Mouse (Mus musculus): ENCODE measurements around the gene Grip1.

Grip1 gene

GRCm38 (mm10) chr10:119573134-119573533 lies 119.5 kb downstream of the Grip1 start:
- DNase-seq (ENCODE audit: low spot score): no peak

DNA sequence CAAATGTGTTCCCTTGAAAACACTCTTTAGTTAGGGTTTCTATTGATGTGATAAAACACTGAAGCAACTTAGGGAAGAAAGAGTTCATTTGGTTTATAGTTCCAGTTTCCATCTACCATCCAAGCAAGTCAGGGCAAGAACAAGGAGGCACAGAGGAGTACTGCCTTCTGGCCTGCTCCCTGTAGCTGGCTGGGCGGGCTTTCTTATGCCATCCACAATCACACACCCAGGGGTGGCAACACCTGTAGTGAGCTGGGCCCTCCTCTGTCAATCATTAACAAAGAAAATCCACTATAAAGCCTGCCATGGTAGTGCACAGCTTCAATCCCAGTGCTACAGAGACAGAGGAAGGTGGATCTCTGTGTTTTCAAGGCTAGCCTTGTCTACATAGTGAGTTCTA lies 122.2 kb downstream of the Grip1 start:
- no peak for DNase-seq (ENCODE audit: low spot score)

- DNase-seq (ENCODE audit: low spot score): no peak
These were observed 126.4 kb downstream of the Grip1 start for GRCm38 (mm10) chr10:119580024-119580423.

DNA sequence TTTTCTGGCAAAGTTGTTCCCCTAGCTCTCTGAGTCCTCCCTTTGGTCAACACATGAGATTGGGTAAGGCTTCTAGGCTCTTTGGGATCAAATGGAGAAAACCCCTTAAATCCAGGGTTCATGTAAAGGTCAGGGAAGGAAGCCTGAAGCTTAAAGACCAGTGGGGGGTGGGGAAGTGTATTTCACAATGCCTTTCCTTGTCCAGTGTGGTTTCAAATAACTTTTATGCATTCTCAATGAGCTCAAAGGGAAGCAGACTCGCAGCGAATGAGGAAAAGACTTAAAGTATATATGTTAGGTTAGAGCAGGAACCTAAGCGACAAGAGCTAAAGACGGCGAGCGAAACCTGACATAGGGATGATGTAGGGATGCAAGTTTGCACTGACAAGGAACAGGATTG lies 131.0 kb downstream of the Grip1 start:
- no peak for DNase-seq (ENCODE audit: low spot score)

GRCm38 (mm10) chr10:119586976-119587375 lies 133.3 kb downstream of the Grip1 start:
- DNase-seq (ENCODE audit: low spot score): peak; percentile 67

DNA sequence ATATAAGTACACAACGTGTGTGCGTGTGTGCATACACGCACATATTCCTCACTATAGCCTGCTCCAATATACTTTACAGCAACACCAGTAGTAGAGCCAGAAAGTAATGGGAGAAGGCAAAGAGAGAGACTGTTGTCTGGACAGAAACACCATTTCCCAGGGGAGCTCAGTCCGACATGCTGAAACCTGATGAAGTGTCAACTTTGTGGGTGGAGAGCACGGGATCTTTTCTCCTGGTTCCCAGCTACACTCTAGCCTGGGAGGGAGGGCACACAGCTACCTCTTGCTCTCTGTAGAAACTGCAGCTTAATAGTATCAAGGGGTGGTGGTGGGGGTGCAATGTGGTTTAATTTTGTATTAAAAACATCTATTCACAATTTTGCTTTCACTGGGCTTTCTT lies 143.2 kb downstream of the Grip1 start:
- DNase-seq (ENCODE audit: low spot score): no peak

- no peak for DNase-seq (ENCODE audit: low spot score)
These were observed 153.9 kb downstream of the Grip1 start for GRCm38 (mm10) chr10:119607501-119607900.

DNA sequence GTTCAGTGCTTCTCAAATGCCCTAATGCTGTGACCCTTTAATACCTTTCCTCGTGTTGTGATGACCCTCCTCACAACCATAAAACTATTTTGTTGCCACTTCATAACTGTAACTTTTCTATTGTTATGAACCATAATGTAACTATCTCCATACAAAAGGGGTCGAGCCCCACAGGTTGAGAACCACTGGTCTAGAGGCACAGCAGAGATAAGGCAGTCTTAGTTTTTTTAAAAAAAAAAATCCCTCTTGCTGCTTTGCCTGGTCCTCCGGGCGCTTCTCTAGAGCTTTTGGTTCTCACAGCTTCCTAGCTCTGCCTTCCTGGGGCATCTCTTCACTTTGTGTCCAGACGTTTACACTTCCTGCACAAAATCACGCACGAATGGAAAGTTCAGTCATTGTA lies 155.4 kb downstream of the Grip1 start:
- DNase-seq (ENCODE audit: low spot score): no peak

DNA sequence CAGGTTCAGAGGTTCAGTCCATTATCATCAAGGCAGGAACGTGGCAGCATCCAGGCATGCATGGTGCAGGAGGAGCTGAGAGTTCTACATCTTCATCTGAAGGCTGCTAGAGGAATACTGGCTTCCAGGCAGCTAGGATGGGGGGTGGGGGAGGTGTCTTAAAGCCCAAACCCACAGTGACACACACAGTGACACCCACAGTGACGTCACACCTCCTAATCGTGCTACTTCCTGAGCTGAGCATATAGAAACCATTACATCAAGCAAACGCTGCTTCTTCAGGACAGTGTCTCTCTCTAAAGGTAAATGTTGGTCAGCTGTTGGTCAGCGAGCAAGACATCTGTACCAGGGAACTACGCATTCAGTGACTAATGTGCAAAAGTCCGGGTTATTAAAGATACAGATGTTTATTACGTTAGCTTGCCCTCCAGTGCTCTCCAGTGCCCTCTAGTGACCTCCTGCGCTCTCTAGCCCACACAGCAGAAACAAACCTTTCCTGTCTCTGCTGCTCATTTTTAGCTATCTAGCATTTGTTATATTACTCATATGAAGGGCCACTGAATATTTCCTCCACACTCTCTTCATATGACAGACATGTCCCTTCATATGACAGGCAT lies 156.8 kb downstream of the Grip1 start:
- peak; percentile 54 for DNase-seq (ENCODE audit: low spot score)

DNA sequence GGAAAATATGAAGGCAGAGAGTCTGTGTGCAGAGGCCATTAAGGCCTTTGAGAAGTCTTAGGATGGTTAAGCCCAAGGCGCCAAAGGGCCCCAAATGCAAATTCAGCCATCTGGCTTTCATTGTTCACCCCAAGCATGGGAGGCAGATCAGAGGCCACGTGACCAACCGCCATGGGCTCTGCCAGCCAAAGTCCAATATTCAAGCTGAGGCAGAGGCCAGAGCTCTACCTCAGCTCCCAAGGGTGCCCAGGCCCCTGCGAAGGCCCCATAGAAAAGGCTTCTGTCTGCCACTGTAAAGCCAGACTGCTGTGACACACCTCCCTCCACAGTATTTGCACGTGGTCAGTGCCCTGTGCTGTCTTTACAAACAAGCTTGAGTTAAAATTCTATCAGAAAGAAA lies 158.4 kb downstream of the Grip1 start:
- DNase-seq (ENCODE audit: low spot score): no peak

GRCm38 (mm10) chr10:119614726-119615125 lies 161.1 kb downstream of the Grip1 start:
- no peak for DNase-seq (ENCODE audit: low spot score)

GRCm38 (mm10) chr10:119615240-119615885 lies 161.7 kb downstream of the Grip1 start:
- no peak for DNase-seq (ENCODE audit: low spot score)

- DNase-seq (ENCODE audit: low spot score): no peak
These were observed 162.4 kb downstream of the Grip1 start for GRCm38 (mm10) chr10:119616078-119616477.

GRCm38 (mm10) chr10:119628656-119629055 lies 175.0 kb downstream of the Grip1 start:
- DNase-seq (ENCODE audit: low spot score): no peak

DNA sequence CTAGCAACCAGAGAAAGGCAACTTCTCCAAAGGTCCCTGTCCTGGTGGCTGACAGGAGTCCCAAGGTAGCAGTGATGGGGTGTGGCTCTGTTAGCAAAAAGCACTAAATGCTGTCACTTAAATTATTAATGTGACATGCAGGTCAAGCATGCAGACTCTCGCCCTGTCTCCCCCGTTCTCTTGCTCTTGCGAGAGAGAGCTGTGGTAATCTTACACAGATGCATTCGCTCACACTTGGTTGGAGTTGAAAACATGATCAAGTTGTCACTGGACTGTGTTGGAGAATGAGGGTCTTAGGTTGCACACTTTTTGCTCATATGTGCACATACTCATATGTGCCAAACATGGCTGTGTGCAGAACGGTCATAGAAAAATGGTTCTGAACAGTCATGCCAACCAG lies 176.8 kb downstream of the Grip1 start:
- DNase-seq (ENCODE audit: low spot score): peak; percentile 73

DNA sequence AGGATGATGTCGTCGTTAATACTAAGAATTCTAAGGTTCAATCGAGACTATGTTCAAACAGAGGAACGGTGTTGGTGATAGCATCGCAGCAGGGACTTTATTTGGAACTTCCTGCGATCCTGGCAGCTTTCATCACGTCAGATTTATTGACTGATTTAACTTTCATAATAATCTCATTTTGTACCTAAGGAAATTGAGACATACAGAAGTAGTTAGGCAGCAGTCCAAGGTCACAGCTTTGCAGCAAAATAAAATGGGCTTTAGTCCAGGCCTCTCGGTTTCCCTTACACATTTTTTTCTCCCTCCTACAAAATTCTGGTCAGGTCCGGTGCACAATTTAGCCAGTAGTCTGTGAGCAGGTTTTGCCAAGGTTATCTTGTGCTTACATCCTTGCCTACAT lies 178.3 kb downstream of the Grip1 start:
- no peak for DNase-seq (ENCODE audit: low spot score)

DNA sequence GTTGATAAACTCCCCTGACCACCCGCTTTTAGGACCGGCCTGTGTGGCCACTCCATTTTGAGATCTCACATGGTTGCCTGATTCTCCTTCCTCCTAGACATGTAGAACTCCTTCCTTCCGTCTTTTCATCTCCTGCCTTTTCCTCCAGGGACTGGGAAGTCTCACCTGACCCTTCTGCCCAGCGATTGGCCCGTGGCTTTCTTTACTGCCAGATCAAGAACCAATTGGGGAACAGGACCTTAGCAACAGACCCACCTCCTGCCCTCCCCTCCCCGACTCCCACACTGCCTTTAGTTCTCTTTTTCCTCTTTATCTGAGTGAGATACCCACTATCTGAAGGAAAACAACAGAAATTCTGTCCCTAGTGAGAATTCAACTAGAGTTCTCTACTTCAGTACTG lies 180.9 kb downstream of the Grip1 start:
- no peak for DNase-seq (ENCODE audit: low spot score)

DNA sequence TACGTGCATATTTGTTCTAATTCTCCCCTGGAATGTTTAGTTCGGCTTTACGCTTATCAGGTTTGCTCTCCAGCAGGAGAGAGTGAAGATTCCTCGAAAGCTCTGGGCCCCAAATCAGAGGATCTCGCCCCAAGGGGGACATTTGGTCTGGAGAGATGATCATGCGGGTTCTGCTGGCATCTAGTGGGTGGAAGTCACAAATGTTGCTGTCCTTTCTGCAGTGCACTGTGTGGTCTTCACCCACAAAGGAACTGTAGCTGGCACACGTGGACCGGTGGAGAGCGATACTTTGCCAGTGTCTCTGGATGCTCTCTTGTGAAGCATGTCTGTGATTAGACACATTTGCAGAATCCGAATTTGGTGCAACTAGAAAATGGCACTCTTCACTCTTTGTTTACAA lies 186.9 kb downstream of the Grip1 start:
- DNase-seq (ENCODE audit: low spot score): peak; percentile 50

DNA sequence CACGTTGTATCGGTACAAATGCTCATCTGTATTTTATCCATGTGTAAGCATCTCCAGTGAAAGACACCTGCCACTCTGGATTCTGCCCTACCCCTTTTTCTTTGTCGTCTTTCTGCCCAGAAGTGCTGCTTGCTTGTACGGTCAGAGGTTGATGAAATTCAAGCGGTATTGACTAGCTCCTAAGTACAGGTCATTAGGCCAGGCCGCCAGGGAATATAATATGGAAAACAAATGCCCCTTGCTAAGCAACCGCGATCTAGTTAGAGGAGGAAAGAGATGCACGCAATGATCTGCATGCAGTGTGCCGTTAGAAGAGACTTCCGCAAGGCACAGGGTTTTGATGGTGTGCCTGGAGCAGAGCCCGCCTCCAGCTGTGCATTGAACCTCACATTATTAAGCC lies 187.4 kb downstream of the Grip1 start:
- peak; percentile 32 for DNase-seq (ENCODE audit: low spot score)

DNA sequence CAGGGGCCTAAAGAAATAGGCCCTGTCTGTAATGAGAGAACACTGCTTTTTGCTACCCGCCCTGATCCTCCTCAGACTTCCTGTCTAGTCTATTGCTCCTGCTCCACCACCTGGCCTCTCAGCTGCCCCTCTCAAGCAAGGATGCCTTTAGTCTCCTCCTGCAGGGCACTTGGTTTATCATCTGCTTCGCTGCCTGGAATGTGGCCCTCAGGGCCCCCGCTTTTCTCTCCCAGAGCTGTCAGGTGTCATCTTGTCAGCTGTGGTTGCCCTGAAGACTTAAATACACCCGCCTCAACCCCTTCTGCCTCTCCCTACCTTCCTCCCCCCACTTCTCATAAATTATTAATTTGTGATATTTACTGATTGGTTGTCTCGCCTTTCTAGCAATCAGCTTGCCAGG lies 190.7 kb downstream of the Grip1 start:
- peak; percentile 76 for DNase-seq (ENCODE audit: low spot score)

GRCm38 (mm10) chr10:119646500-119647439 lies 193.1 kb downstream of the Grip1 start:
- peak; percentile 85 for DNase-seq (ENCODE audit: low spot score)

- peak; percentile 26 for DNase-seq (ENCODE audit: low spot score)
These were observed 207.2 kb downstream of the Grip1 start for GRCm38 (mm10) chr10:119660677-119661353.

Measured in retina, embryonic 14.5 days (tissue).